Mouse (Mus musculus) stomach, embryonic 14.5 days (tissue): Measurements from ENCODE around the gene Plcb4. TPM values are rescaled to one million over a fixed set of nuclear protein-coding genes. Genes with fewer than 3 reads are reported as not detected.

Experiments
- ATAC-seq: fragments of 200-750 bp; cut with Nextera tagmentation; 2 replicates; pipeline ENCODE4 v1.8.0; 2017; ENCODE audit warnings: low read depth, moderate TSS enrichment; ENCODE audit not compliant: insufficient number of reproducible peaks, insufficient read depth, low FRiP score
- H3K27ac ChIP-seq: fragments of 300-500 bp; sonication (generic); 2 replicates; pipeline ENCODE4 v1.5.1; 2014; ENCODE audit warnings: mild to moderate bottlenecking, low read length, moderate library complexity, mixed read lengths
- H3K27me3 ChIP-seq: fragments of 300-500 bp; sonication (generic); 2 replicates; pipeline ENCODE4 v1.6.1; 2014; ENCODE audit warnings: low read length, control low read depth, mixed read lengths; ENCODE audit not compliant: control insufficient read depth, insufficient read depth
- H3K36me3 ChIP-seq: fragments of 300-500 bp; sonication (generic); 2 replicates; pipeline ENCODE4 v1.6.1; 2014; ENCODE audit warnings: mild to moderate bottlenecking, control low read depth, low read length, moderate library complexity, mixed read lengths; ENCODE audit not compliant: control insufficient read depth, insufficient read depth
- H3K4me1 ChIP-seq: fragments of 300-500 bp; sonication (generic); 2 replicates; pipeline ENCODE4 v1.6.1; 2014; ENCODE audit warnings: low read length, control low read depth, mixed read lengths; ENCODE audit not compliant: control insufficient read depth, insufficient read depth
- H3K4me2 ChIP-seq: fragments of 300-500 bp; sonication (generic); replicated peaks from 2 replicates; pipeline ENCODE4 v1.6.1; 2014; ENCODE audit warnings: low read depth, low read length, control low read depth
- H3K4me3 ChIP-seq: fragments of 300-500 bp; sonication (generic); 2 replicates; pipeline ENCODE4 v1.5.1; 2014; ENCODE audit warnings: low read depth, low read length, control low read depth
- H3K9ac ChIP-seq: fragments of 300-500 bp; sonication (generic); replicated peaks from 2 replicates; pipeline ENCODE4 v1.6.1; 2014; ENCODE audit warnings: low read depth, mild to moderate bottlenecking, control low read depth, low read length, moderate library complexity, mixed read lengths
- H3K9me3 ChIP-seq: fragments of 300-500 bp; sonication (generic); 2 replicates; pipeline ENCODE4 v1.6.1; 2016; ENCODE audit warnings: low read depth, low read length, control low read depth; ENCODE audit not compliant: control insufficient read depth
- WGBS: fragments of 180-500 bp; shearing (Covaris S2); extraction: QIAGEN DNeasy Blood & Tissue Kit; methylation state at CpG from one replicate; pipeline ENCODE4 v1.1.7; 2014; 5-methylcytosine and 5-hydroxymethylcytosine counted together
- polyA plus RNA-seq: library from polyadenylated mRNA; unstranded; fragments of >200 nt; fragmentation: Nextera tagmentation; extraction: Ambion mirVana; gene quantifications from 2 replicates; pipeline ENCODE4 v1.2.1, GENCODE M21; 2014

Plcb4 gene
- polyA plus RNA-seq, 1 experiment from 2014 or later = 51.4 TPM

DNA sequence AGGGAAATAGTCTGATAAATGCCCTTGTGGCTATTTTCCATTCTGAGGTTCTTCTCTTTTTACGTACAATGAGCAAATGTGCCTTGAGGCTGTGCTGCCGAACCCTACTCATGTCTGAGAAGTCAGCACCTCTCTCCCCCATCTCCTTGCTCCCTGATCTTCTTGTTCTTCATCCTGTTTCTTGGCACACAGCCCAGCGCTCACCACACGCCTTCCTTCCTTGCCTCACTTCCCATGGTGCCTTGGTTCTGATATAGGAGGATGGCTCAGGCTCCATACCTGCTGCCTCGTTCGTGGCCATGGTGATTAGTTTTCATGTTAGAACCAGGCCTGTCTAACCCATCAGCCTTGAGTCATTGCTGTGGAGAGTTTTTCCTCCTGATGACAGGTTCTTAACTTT is 277.6 kb downstream of the Plcb4 start:
- H3K9me3 ChIP-seq = no peaks in the 10 kb centered on the region
- no peak for ATAC-seq
- no peak overlapping the region for H3K4me3 ChIP-seq
- H3K27me3 ChIP-seq = no peaks in the 10 kb centered on the region
- no peak overlapping the region for H3K9ac ChIP-seq
- no peaks in the 10 kb centered on the region for H3K4me1 ChIP-seq
- peaks cover 4% of the 10 kb centered on the region; the same call in 1 of the 2 replicates for H3K36me3 ChIP-seq
- WGBS = 80% methylated on average over 6 of the region's 6 CpGs
- no peak overlapping the region for H3K4me2 ChIP-seq
- H3K27ac ChIP-seq = no peak overlapping the region

DNA sequence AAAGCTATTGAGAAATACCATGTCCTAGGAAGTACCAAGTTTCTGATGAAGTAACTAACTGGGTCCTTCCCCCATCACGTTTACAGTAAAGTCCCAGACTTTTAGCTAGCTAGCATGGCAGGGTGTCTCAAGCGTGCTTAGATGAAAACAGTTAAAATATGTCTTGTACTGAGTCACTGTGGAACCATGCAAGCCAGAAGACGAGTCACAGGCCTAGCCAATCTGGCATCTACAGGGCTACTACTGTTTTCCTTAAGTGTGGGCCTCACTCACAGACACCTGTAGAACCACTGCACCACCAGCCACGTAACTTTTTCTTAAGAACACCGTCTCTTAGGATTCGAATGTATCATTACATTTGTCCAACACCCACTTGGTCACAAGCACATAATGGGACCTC is 278.8 kb downstream of the Plcb4 start:
- Histone ChIP-seq H3K9ac (no peak overlapping the region), H3K27ac (no peak overlapping the region), H3K4me3 (no peak overlapping the region), H3K27me3 (no peaks in the 10 kb centered on the region), H3K4me2 (no peak overlapping the region), H3K36me3 (peaks cover 3% of the 10 kb centered on the region; the same call in 1 of the 2 replicates), H3K4me1 (no peaks in the 10 kb centered on the region), H3K9me3 (no peaks in the 10 kb centered on the region)
- WGBS = 87% methylated on average over 6 of the region's 6 CpGs
- no peak for ATAC-seq

DNA sequence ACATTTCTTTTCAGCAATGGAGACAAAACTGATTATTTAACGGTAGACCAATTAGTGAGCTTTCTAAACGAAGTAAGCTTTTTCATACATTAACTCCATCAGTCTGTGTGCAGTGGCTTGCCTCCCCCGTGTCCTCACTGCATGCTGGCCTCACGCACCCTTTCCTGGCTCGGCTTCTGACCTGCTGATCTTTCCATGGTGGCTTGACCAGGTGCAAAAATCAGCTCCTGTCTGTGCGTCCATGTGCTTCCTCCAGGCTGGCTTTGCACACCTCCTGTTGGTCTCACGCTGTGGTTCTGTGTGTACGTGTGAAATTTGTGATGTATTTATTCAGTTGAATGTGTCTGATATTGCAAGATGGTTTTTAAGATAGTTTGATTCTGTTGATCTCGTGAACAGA is 281.1 kb downstream of the Plcb4 start:
- ATAC-seq = no peak
- WGBS = 63% methylated on average over 9 of the region's 9 CpGs

DNA sequence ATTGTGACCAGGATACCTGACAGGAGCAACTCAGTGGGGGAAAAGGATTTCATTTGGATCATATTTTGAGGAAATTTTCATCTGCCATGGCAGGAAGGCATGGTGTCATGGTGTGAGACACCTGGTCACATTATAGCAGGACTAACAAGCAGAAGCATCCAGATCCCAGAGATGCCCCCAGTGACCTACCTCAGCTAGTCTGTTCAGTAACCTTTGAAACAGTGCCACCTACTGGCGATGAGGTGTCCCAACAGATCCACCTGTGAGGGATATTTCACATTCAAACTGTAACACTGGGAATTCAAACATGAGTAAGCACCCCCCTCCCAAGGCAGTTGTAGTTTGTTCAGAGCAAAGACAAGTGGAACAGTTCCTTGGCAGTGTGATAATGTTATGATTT is 289.0 kb downstream of the Plcb4 start:
- Histone ChIP-seq H3K4me3 (no peak overlapping the region), H3K4me2 (no peak overlapping the region), H3K36me3 (no peaks in the 10 kb centered on the region; the same call in 1 of the 2 replicates), H3K27ac (no peak overlapping the region), H3K9ac (no peak overlapping the region), H3K4me1 (no peaks in the 10 kb centered on the region), H3K9me3 (peaks cover 6% of the 10 kb centered on the region; the same call in 1 of the 2 replicates), H3K27me3 (no peaks in the 10 kb centered on the region)
- ATAC-seq = no peak
- WGBS = 84% methylated on average over 1 of the region's 1 CpGs

More for the DNA sequence above, 281.1 kb downstream of the Plcb4 start:
- H3K27me3 ChIP-seq = no peaks in the 10 kb centered on the region
- H3K9ac ChIP-seq = no peak overlapping the region
- no peaks in the 10 kb centered on the region for H3K9me3 ChIP-seq
- H3K36me3 ChIP-seq = no peaks in the 10 kb centered on the region
- H3K4me1 ChIP-seq = no peaks in the 10 kb centered on the region
- H3K4me3 ChIP-seq = no peak overlapping the region
- no peak overlapping the region for H3K27ac ChIP-seq
- no peak overlapping the region for H3K4me2 ChIP-seq

DNA sequence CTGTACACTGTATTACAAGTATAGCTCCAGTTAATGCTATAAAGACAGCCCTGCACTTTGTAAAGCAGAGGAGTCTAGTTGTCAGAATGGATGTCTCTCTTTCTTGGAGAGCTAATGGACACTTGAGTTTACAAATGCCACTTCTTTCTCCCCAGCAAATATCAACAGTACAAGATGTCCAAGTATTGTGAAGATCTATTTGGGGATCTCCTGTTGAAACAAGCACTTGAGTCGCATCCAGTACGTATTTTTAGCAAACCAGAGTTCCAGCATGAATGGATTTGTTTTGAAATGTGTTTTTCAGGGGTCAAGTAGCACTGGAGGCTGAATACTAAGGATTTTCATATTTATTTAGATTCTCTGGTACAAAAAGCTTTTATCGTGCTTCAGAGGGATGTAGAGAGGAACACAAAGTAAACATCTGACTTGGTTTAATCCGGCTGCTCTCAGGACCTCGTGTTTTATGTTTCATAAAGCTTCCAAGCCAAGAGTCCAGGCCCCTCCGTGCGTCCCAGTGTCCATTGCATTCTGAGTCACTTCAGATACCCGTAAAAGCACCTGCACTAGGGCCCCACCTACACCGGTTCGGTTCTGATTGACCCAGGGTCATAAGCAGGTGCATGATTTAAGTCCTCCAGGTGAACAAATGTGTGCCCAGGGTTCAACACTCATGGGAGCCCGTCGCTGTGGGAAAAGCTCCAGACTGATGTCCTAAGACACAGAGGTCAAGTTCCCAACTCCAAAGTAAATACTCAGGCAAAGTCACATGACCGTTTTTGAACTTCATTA is 296.1 kb downstream of the Plcb4 start:
- no peaks in the 10 kb centered on the region; the same call in 1 of the 2 replicates for H3K36me3 ChIP-seq

DNA sequence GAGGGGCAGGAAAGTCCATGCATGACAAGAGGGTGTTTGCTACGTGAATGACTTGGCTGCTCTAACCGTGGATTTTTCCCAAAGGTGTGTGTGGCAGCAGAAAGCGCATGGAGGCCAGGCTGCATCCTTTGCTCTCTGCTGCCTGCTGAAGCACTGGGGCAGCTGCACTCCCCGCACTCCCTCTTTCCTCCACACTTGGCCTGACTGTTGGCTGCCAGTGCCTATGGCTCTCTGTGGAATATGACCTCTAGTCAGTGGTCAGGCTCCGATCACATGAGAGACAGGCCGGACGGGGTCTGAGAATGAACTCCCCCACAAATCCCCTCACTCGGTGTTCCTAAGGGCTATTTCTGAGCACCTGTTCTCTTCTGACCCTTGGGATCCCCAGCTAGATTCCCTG is 297.0 kb downstream of the Plcb4 start:
- no peak overlapping the region for H3K4me2 ChIP-seq
- H3K27me3 ChIP-seq = no peaks in the 10 kb centered on the region
- no peaks in the 10 kb centered on the region; the same call in 1 of the 2 replicates for H3K36me3 ChIP-seq
- no peak overlapping the region for H3K4me3 ChIP-seq
- H3K27ac ChIP-seq = no peak overlapping the region
- 90% methylated on average over 8 of the region's 8 CpGs for WGBS
- no peaks in the 10 kb centered on the region for H3K9me3 ChIP-seq
- ATAC-seq = no peak
- H3K4me1 ChIP-seq = 0 out of 2 replicates have a peak, but pooled peaks cover 4% of the 10 kb centered on the region
- no peak overlapping the region for H3K9ac ChIP-seq

More for the DNA sequence above, 296.1 kb downstream of the Plcb4 start:
- Histone ChIP-seq H3K9ac (no peak overlapping the region), H3K9me3 (no peaks in the 10 kb centered on the region), H3K4me3 (no peak overlapping the region), H3K27ac (no peak overlapping the region), H3K4me1 (0 out of 2 replicates have a peak, but pooled peaks cover 4% of the 10 kb centered on the region), H3K27me3 (no peaks in the 10 kb centered on the region), H3K4me2 (no peak overlapping the region)
- WGBS = 33% methylated on average over 13 of the region's 13 CpGs
- 0 out of 2 replicates have a peak, but pooled peaks have one; percentile 53 for ATAC-seq

DNA sequence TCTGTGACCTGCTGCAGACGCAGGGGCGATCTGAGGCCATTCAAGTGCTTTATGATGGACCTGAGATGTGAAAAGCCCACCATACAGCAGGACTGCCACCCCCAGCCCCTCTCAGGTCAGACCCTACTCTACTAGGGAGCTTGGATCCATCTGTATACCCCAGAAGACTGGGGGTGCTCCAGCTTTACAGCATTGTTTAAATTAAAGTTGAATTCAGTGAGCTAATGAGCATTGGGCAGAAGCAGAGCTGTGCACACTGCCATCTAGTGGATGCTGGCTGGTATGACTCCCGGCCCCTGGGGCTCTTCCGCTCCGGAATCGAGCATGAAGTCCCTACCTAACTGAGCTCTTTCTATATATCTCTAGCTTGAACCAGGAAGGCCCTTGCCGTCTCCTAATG is 298.9 kb downstream of the Plcb4 start:
- no peak overlapping the region for H3K9ac ChIP-seq
- no peak overlapping the region for H3K4me3 ChIP-seq
- no peak overlapping the region for H3K27ac ChIP-seq
- WGBS = 30% methylated on average over 7 of the region's 7 CpGs
- peak; percentile 43; the same call in 1 of the 2 replicates for ATAC-seq
- no peaks in the 10 kb centered on the region; the same call in none of the 2 replicates for H3K36me3 ChIP-seq
- H3K4me2 ChIP-seq = no peak overlapping the region
- H3K4me1 ChIP-seq = 0 out of 2 replicates have a peak, but pooled peaks cover 4% of the 10 kb centered on the region
- H3K9me3 ChIP-seq = no peaks in the 10 kb centered on the region
- no peaks in the 10 kb centered on the region for H3K27me3 ChIP-seq

DNA sequence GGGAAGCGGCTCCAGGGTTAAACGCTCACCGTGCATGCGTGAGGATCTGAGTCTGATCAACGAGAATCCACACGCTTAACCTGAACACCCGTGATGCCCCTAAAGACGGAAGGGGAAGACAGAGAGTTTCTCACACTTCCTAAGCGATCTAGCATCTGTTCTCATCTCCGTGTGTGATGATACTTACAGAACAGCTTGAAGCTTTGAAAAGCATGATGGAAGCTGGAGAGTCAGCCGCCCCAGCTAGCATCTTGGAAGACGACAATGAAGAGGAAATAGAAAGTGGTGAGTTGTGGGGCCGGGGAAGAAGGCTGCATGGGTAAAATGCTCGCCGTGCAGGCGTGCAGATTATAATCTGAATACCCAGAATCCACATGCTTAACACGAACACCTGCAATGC is 299.6 kb downstream of the Plcb4 start:
- no peak overlapping the region for H3K27ac ChIP-seq
- no peaks in the 10 kb centered on the region for H3K27me3 ChIP-seq
- WGBS = 87% methylated on average over 17 of the region's 17 CpGs
- H3K9ac ChIP-seq = no peak overlapping the region
- no peak overlapping the region for H3K4me2 ChIP-seq
- no peak overlapping the region for H3K4me3 ChIP-seq
- no peaks in the 10 kb centered on the region; the same call in 1 of the 2 replicates for H3K36me3 ChIP-seq
- H3K9me3 ChIP-seq = no peaks in the 10 kb centered on the region
- no peak for ATAC-seq
- 0 out of 2 replicates have a peak, but pooled peaks cover 4% of the 10 kb centered on the region for H3K4me1 ChIP-seq
